Mouse (Mus musculus) MEL (cell line): ENCODE measurements around the gene Ccdc57.

Experiments
- CTCF ChIP-seq, 3 experiments: IDR thresholded peaks in 2 of 3; conservative IDR thresholded peaks in 1 of 3; 2 replicates each; pipeline ENCODE4 v1.5.1; 2011 to 2012; ENCODE audit warnings: low read length in 3 of 3, low read depth in 2 of 3, mild to moderate bottlenecking in 2 of 3, improper control_type of control experiment in 1 of 3, inconsistent platforms in 1 of 3, mixed read lengths in 1 of 3, moderate library complexity in 1 of 3; ENCODE audit not compliant: control insufficient read depth in 1 of 3, insufficient read depth in 1 of 3, poor library complexity in 1 of 3, severe bottlenecking in 1 of 3
- E2F4 ChIP-seq: IDR thresholded peaks from 2 replicates; pipeline ENCODE4 v1.6.1; 2011; ENCODE audit warnings: low read depth, low read length, improper control_type of control experiment, borderline replicate concordance
- GABPA ChIP-seq: IDR thresholded peaks from 2 replicates; pipeline ENCODE4 v1.6.1; 2012; ENCODE audit warnings: low read depth, mild to moderate bottlenecking, inconsistent platforms, low read length, improper control_type of control experiment, moderate library complexity
- GATA1 ChIP-seq: IDR thresholded peaks from 2 replicates; pipeline ENCODE4 v1.6.1; 2011; ENCODE audit warnings: low read depth, low read length, improper control_type of control experiment
- HCFC1 ChIP-seq: IDR thresholded peaks from 2 replicates; pipeline ENCODE4 v1.6.1; 2012; ENCODE audit warnings: low read depth, mild to moderate bottlenecking, inconsistent platforms, low read length, improper control_type of control experiment, moderate library complexity
- MAZ ChIP-seq: IDR thresholded peaks from 2 replicates; pipeline ENCODE4 v1.6.1; 2012; ENCODE audit warnings: low read depth, mild to moderate bottlenecking, inconsistent platforms, low read length, improper control_type of control experiment
- MEF2A ChIP-seq: IDR thresholded peaks from 2 replicates; pipeline ENCODE4 v1.6.1; 2014; ENCODE audit warnings: low read depth, mild to moderate bottlenecking, inconsistent platforms, low read length, improper control_type of control experiment; ENCODE audit not compliant: poor library complexity, insufficient replicate concordance, severe bottlenecking; ENCODE audit errors: extremely low read depth
- NELFE ChIP-seq: IDR thresholded peaks from 2 replicates; pipeline ENCODE4 v1.6.1; 2011; ENCODE audit warnings: low read depth, low read length, improper control_type of control experiment
- NRF1 ChIP-seq: IDR thresholded peaks from 2 replicates; pipeline ENCODE4 v1.6.1; 2014; ENCODE audit warnings: low read depth, mild to moderate bottlenecking, inconsistent platforms, low read length, improper control_type of control experiment, moderate library complexity; ENCODE audit not compliant: poor library complexity, insufficient read depth, severe bottlenecking
- POLR2A ChIP-seq, 2 experiments: IDR thresholded peaks; 2 replicates each; pipeline ENCODE4 v1.6.1; 2011 to 2012; ENCODE audit warnings: low read length in 2 of 2, mild to moderate bottlenecking in 2 of 2, control low read depth in 1 of 2, improper control_type of control experiment in 1 of 2, low read depth in 1 of 2, moderate library complexity in 1 of 2; ENCODE audit not compliant: control insufficient read depth in 1 of 2, insufficient read depth in 1 of 2, poor library complexity in 1 of 2
- RCOR1 ChIP-seq: IDR thresholded peaks from 2 replicates; pipeline ENCODE4 v1.6.1; 2012; ENCODE audit warnings: low read depth, mild to moderate bottlenecking, inconsistent platforms, low read length, improper control_type of control experiment
- TAL1 ChIP-seq: IDR thresholded peaks from 2 replicates; pipeline ENCODE4 v1.6.1; 2012; ENCODE audit warnings: mild to moderate bottlenecking, inconsistent platforms, low read length, moderate library complexity, mixed read lengths
- TCF12 ChIP-seq: IDR thresholded peaks from 2 replicates; pipeline ENCODE4 v1.6.1; 2014; ENCODE audit warnings: low read depth, mild to moderate bottlenecking, inconsistent platforms, low read length, improper control_type of control experiment, moderate library complexity
- ZMIZ1 ChIP-seq: IDR thresholded peaks from 2 replicates; pipeline ENCODE4 v1.6.1; 2012; ENCODE audit warnings: low read depth, mild to moderate bottlenecking, inconsistent platforms, low read length, improper control_type of control experiment, moderate library complexity

GRCm38 (mm10) chr11:120822831-120823550, 109.7 kb downstream of the Ccdc57 start:
- TF ChIP-seq HCFC1 (peak; percentile 10), POLR2A (IDR thresholded peaks at IDR 0.05; ENCODE audit: control insufficient read depth in 1 of 2, insufficient read depth in 1 of 2, low read depth in 1 of 2, low read length in 2 of 2, poor library complexity in 1 of 2) (no peak), CTCF (IDR thresholded peaks at IDR 0.05 in 2 of 3, conservative IDR thresholded peaks at IDR 0.05 in 1 of 3; ENCODE audit: control insufficient read depth in 1 of 3, insufficient read depth in 1 of 3, low read depth in 2 of 3, low read length in 3 of 3, poor library complexity in 1 of 3, severe bottlenecking in 1 of 3) (no peak), GATA1 (no peak), TCF12 (no peak), E2F4 (no peak), MAZ (0 out of 2 replicates have a peak, but pooled peaks have one; percentile 18), TAL1 (no peak), ZMIZ1 (no peak), NRF1 (no peak), NELFE (no peak), RCOR1 (no peak), MEF2A (no peak), GABPA (no peak)
